Mouse (Mus musculus) myocyte (in vitro differentiated cells): ENCODE results near the gene Tmem54. TPM values are rescaled to one million over a fixed set of nuclear protein-coding genes. Genes with fewer than 3 reads are reported as not detected.
A peak's percentile ranks its signal among the peaks of the same experiment; 100 is the strongest.

Experiments used
- H3K27me3 ChIP-seq: one replicate; pipeline ENCODE4 v1.6.1; 2011; ENCODE audit not compliant: control insufficient read depth, insufficient read depth, insufficient read length
- H3K36me3 ChIP-seq: one replicate; pipeline ENCODE4 v1.6.1; 2011; ENCODE audit not compliant: control insufficient read depth, insufficient read depth
- H3K4me2 ChIP-seq: one replicate; pipeline ENCODE4 v1.6.1; 2011; ENCODE audit warnings: low read depth, control low read depth
- H3K4me3 ChIP-seq: one replicate; pipeline ENCODE4 v1.5.1; 2011; ENCODE audit warnings: mild to moderate bottlenecking, control low read depth, moderate library complexity
- H3K79me2 ChIP-seq: one replicate; pipeline ENCODE4 v1.6.1; 2011; ENCODE audit not compliant: control insufficient read depth, insufficient read depth
- H3ac ChIP-seq: one replicate; pipeline ENCODE4 v1.6.1; 2011; ENCODE audit not compliant: control insufficient read depth, insufficient read length
- CEBPB ChIP-seq: IDR thresholded peaks from 2 replicates; pipeline ENCODE4 v1.6.1; 2011; ENCODE audit warnings: mild to moderate bottlenecking, moderate library complexity; ENCODE audit not compliant: poor library complexity, insufficient read depth, severe bottlenecking
- E2F4 ChIP-seq: IDR thresholded peaks from one replicate; pipeline ENCODE4 v1.6.1; 2011; ENCODE audit warnings: mild to moderate bottlenecking, control low read depth, moderate library complexity; ENCODE audit not compliant: insufficient read depth
- MAX ChIP-seq: IDR thresholded peaks from one replicate; pipeline ENCODE4 v1.6.1; 2011; ENCODE audit warnings: low read depth, mild to moderate bottlenecking, control low read depth
- MYOD1 ChIP-seq, 3 experiments: IDR thresholded peaks; one replicate each; pipeline ENCODE4 v1.6.1; 2011; ENCODE audit warnings: control low read depth in 2 of 3, low read depth in 2 of 3, mild to moderate bottlenecking in 2 of 3, moderate library complexity in 1 of 3; ENCODE audit not compliant: insufficient read length in 2 of 3, control insufficient read depth in 1 of 3
- MYOG ChIP-seq, 3 experiments: IDR thresholded peaks; one replicate each; pipeline ENCODE4 v1.6.1; 2011; ENCODE audit warnings: control low read depth in 2 of 3, low read depth in 2 of 3, mild to moderate bottlenecking in 2 of 3; ENCODE audit not compliant: insufficient read length in 2 of 3, control insufficient read depth in 1 of 3, insufficient read depth in 1 of 3
- POLR2A ChIP-seq: IDR thresholded peaks from one replicate; pipeline ENCODE4 v1.6.1; 2011; ENCODE audit warnings: low read depth, mild to moderate bottlenecking, control low read depth, moderate library complexity; ENCODE audit not compliant: insufficient read length
- POLR2AphosphoS2 ChIP-seq: IDR thresholded peaks from one replicate; pipeline ENCODE4 v1.6.1; 2011; ENCODE audit warnings: low read depth, control low read depth; ENCODE audit not compliant: insufficient read length
- REST ChIP-seq: IDR thresholded peaks from one replicate; pipeline ENCODE4 v1.6.1; 2011; ENCODE audit warnings: mild to moderate bottlenecking, control low read depth, moderate library complexity; ENCODE audit not compliant: insufficient read depth, insufficient read length
- SRF ChIP-seq: IDR thresholded peaks from one replicate; pipeline ENCODE4 v1.6.1; 2011; ENCODE audit warnings: low read depth; ENCODE audit not compliant: control insufficient read depth, insufficient read length
- TCF12 ChIP-seq: IDR thresholded peaks from one replicate; pipeline ENCODE4 v1.6.1; 2011; ENCODE audit warnings: mild to moderate bottlenecking, control low read depth; ENCODE audit not compliant: poor library complexity, insufficient read depth, severe bottlenecking
- TCF3 ChIP-seq: IDR thresholded peaks from one replicate; pipeline ENCODE4 v1.6.1; 2011; ENCODE audit warnings: low read depth, control low read depth; ENCODE audit not compliant: insufficient read length
- USF1 ChIP-seq: IDR thresholded peaks from one replicate; pipeline ENCODE4 v1.6.1; 2011; ENCODE audit warnings: low read depth, mild to moderate bottlenecking, control low read depth, moderate library complexity
- polyA plus RNA-seq: library from polyadenylated mRNA; unstranded; fragments of >200 nt; fragmentation: generic; extraction: Trizol; gene quantifications from one replicate; pipeline ENCODE4 v1.2.1, GENCODE M21; 2012; ENCODE audit warnings: missing spikeins

Tmem54 gene
- polyA plus RNA-seq, 1 experiment: 0.41 TPM

DNA sequence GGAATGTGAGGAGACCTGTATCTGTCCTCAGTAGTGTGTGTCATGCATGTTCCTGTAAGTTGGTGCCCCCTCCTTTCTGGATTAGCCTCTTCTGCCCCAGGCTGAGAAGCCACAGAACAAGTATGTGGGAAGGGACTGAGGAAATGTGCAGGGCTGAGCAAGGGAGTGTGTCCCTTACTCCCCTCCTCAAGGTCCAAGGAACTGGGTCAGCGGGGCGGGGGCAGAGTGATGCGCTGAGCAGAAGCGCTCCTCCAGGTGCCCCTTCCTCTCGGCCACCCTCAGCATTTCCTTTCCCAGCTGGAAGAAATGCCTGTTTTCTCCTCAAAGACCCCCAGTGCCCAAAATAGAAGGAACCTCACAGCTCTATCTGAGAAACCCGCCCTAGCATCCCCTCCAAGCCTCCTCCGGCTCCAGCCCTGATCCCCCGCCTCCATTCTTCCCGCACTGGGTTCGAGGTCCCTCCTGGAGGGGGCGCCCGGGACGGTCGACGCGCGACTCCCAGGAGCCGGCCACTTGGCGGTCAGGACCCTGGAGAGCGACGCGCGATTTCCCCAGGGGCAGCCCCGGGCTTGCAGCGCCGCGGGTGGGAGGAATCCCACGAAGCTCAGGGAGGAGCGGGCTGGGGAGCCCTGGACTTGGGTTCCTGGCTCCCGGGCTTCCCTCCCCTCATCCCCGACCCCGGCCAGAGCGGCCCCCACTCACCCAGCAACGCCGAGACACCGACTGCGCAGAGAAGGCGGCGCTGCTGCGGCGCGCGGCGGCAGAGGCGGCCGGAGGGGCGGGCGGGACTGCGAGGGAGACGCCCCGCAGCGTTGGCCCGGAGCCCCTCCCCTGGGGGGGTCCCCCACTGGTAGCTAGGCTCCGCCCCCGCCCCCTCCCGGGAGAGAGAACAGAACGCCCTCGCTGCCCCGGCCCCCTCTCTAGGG lies 15.4 kb downstream of the Tmem54 start:
- H3K27me3 ChIP-seq: peaks cover 60% of the 10 kb centered on the region
- H3K4me2 ChIP-seq: no peak overlapping the region
- no peaks in the 10 kb centered on the region for H3K36me3 ChIP-seq
- no peak overlapping the region for H3K4me3 ChIP-seq
- no peak overlapping the region for H3ac ChIP-seq
- peak; percentile 86 for TF ChIP-seq REST
- TF ChIP-seq E2F4: no peak
- TF ChIP-seq POLR2AphosphoS2: no peak
- no peak for TF ChIP-seq CEBPB
- TF ChIP-seq MYOG (IDR thresholded peaks at IDR 0.05; ENCODE audit: control insufficient read depth in 1 of 3, insufficient read depth in 1 of 3, insufficient read length in 2 of 3, low read depth in 2 of 3): peak in 2 of 3 experiments; percentile 21 to 36
- TF ChIP-seq MYOD1 (IDR thresholded peaks at IDR 0.05; ENCODE audit: control insufficient read depth in 1 of 3, insufficient read length in 2 of 3, low read depth in 2 of 3): no peak
- TF ChIP-seq TCF12: no peak
- no peak for TF ChIP-seq POLR2A
- H3K79me2 ChIP-seq: no peaks in the 10 kb centered on the region

DNA sequence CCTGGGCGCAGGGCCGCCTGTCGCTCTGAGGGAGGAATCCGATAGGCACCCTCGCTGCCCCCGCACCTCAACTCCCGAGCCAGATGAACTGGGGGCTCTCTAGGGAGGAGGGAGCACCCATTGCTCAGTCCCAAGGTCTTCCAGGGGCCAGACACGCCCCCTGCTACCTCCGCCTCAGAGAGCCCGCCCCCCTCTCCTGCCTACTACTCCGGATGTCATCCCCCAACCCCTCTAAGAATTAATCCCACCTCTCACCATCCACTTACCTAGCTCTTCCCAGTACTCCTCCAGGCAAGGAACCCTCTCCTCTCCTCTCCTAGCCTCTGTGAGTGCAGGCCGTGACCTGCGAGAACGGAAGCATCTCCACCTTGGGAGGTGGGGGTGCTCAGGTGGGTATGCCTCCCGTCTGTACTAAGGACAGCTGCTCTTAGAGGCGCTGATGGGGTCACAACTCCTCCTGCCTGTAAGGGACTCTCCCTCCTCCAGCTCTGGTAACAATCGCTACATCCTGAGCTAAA lies 16.3 kb downstream of the Tmem54 start, which contains the start of gene Hpca:
Gene Hpca (minus strand): TSS at position 468 of the 518 bp plus-strand sequence.
- Histone ChIP-seq H3K27me3 (peaks cover 59% of the 10 kb centered on the region), H3K79me2 (no peaks in the 10 kb centered on the region), H3K4me3 (no peak within 1 kb of the TSS), H3K36me3 (no peaks in the 10 kb centered on the region), H3ac (no peak within 1 kb of the TSS), H3K4me2 (no peak within 1 kb of the TSS)
- no peak for TF ChIP-seq POLR2AphosphoS2
- TF ChIP-seq MYOD1 (IDR thresholded peaks at IDR 0.05; ENCODE audit: control insufficient read depth in 1 of 3, insufficient read length in 2 of 3, low read depth in 2 of 3): no peak
- TF ChIP-seq SRF: no peak
- no peak for TF ChIP-seq CEBPB
- no peak for TF ChIP-seq MYOG (IDR thresholded peaks at IDR 0.05; ENCODE audit: control insufficient read depth in 1 of 3, insufficient read depth in 1 of 3, insufficient read length in 2 of 3, low read depth in 2 of 3)
- TF ChIP-seq REST: no peak
- no peak for TF ChIP-seq USF1
- TF ChIP-seq TCF12: no peak
- no peak for TF ChIP-seq E2F4
- TF ChIP-seq MAX: no peak
- TF ChIP-seq TCF3: no peak
- no peak for TF ChIP-seq POLR2A

GRCm38 (mm10) chr4:129122107-129122506 lies 16.8 kb downstream of the Tmem54 start:
- Histone ChIP-seq H3K79me2 (no peaks in the 10 kb centered on the region), H3K4me3 (no peak overlapping the region), H3K4me2 (no peak overlapping the region), H3K27me3 (peaks cover 55% of the 10 kb centered on the region), H3K36me3 (no peaks in the 10 kb centered on the region), H3ac (no peak overlapping the region)
- TF ChIP-seq USF1: no peak
- TF ChIP-seq POLR2A: no peak
- TF ChIP-seq POLR2AphosphoS2: no peak
- TF ChIP-seq SRF: no peak
- TF ChIP-seq CEBPB: no peak
- TF ChIP-seq MYOG (IDR thresholded peaks at IDR 0.05; ENCODE audit: control insufficient read depth in 1 of 3, insufficient read depth in 1 of 3, insufficient read length in 2 of 3, low read depth in 2 of 3): no peak
- no peak for TF ChIP-seq TCF3
- TF ChIP-seq MYOD1 (IDR thresholded peaks at IDR 0.05; ENCODE audit: control insufficient read depth in 1 of 3, insufficient read length in 2 of 3, low read depth in 2 of 3): no peak
- TF ChIP-seq REST: no peak
- TF ChIP-seq MAX: no peak
- no peak for TF ChIP-seq E2F4
- TF ChIP-seq TCF12: no peak

- H3K4me2 ChIP-seq: no peak overlapping the region
- H3ac ChIP-seq: no peak overlapping the region
- H3K4me3 ChIP-seq: no peak overlapping the region
- no peaks in the 10 kb centered on the region for H3K36me3 ChIP-seq
- peaks cover 52% of the 10 kb centered on the region for H3K27me3 ChIP-seq
- no peaks in the 10 kb centered on the region for H3K79me2 ChIP-seq
- TF ChIP-seq REST: no peak
- no peak for TF ChIP-seq MYOG (IDR thresholded peaks at IDR 0.05; ENCODE audit: control insufficient read depth in 1 of 3, insufficient read depth in 1 of 3, insufficient read length in 2 of 3, low read depth in 2 of 3)
- TF ChIP-seq TCF12: no peak
- TF ChIP-seq MAX: no peak
- TF ChIP-seq CEBPB: no peak
- no peak for TF ChIP-seq E2F4
- no peak for TF ChIP-seq POLR2A
- no peak for TF ChIP-seq POLR2AphosphoS2
- TF ChIP-seq MYOD1 (IDR thresholded peaks at IDR 0.05; ENCODE audit: control insufficient read depth in 1 of 3, insufficient read length in 2 of 3, low read depth in 2 of 3): no peak
- TF ChIP-seq SRF: no peak
- no peak for TF ChIP-seq TCF3
- no peak for TF ChIP-seq USF1
Observed at GRCm38 (mm10) chr4:129122719-129123118, 17.4 kb downstream of the Tmem54 start.
